Mouse (Mus musculus) midbrain, embryonic 11.5 days (tissue): Measurements from ENCODE around the gene Sbpl. TPM values are rescaled to one million over a fixed set of nuclear protein-coding genes. Genes with fewer than 3 reads are reported as not detected.

ENCODE experiments used
- ATAC-seq: fragments of 200-750 bp; cut with Nextera tagmentation; 2 replicates; pipeline ENCODE4 v1.8.0; 2017; ENCODE audit warnings: moderate TSS enrichment, moderate library complexity; ENCODE audit not compliant: low FRiP score
- DNase-seq: peaks from one replicate; pipeline ENCODE4 v3.0.0; 2015; ENCODE audit warnings: low spot score; ENCODE audit errors: missing footprints
- H3K27ac ChIP-seq: fragments of 300-500 bp; sonication (generic); 2 replicates; pipeline ENCODE4 v1.5.1; 2014; ENCODE audit warnings: low read depth, low read length
- H3K27me3 ChIP-seq: fragments of 300-500 bp; sonication (generic); 2 replicates; pipeline ENCODE4 v1.6.1; 2014; ENCODE audit warnings: mild to moderate bottlenecking, low read length, moderate library complexity, mixed read lengths; ENCODE audit not compliant: control insufficient read depth, insufficient read depth
- H3K36me3 ChIP-seq: fragments of 300-500 bp; sonication (generic); 2 replicates; pipeline ENCODE4 v1.6.1; 2014; ENCODE audit warnings: mild to moderate bottlenecking, low read length, moderate library complexity, mixed read lengths; ENCODE audit not compliant: control insufficient read depth, insufficient read depth
- H3K4me1 ChIP-seq: fragments of 300-500 bp; sonication (generic); 2 replicates; pipeline ENCODE4 v1.6.1; 2014; ENCODE audit warnings: low read length; ENCODE audit not compliant: control insufficient read depth, insufficient read depth
- H3K4me2 ChIP-seq: fragments of 300-500 bp; sonication (generic); 2 replicates; pipeline ENCODE4 v1.6.1; 2014; ENCODE audit warnings: mild to moderate bottlenecking, moderate library complexity
- H3K4me3 ChIP-seq: fragments of 300-500 bp; sonication (generic); 2 replicates; pipeline ENCODE4 v1.5.1; 2014; ENCODE audit warnings: low read depth, low read length
- H3K9ac ChIP-seq: fragments of 300-500 bp; sonication (generic); 2 replicates; pipeline ENCODE4 v1.6.1; 2014; ENCODE audit warnings: low read length
- H3K9me3 ChIP-seq: fragments of 300-500 bp; sonication (generic); 2 replicates; pipeline ENCODE4 v1.6.1; 2016; ENCODE audit warnings: low read length; ENCODE audit not compliant: control insufficient read depth
- WGBS: fragments of 180-500 bp; shearing (Covaris S2); extraction: QIAGEN DNeasy Blood & Tissue Kit; methylation state at CpG from one replicate; pipeline ENCODE4 v1.1.7; 2014; 5-methylcytosine and 5-hydroxymethylcytosine counted together
- polyA plus RNA-seq: library from polyadenylated mRNA; unstranded; fragments of >200 nt; fragmentation: Nextera tagmentation; extraction: Ambion mirVana; gene quantifications from 2 replicates; pipeline ENCODE4 v1.2.1, GENCODE M21; 2014

Gene Sbpl
- not detected in 2 replicates for polyA plus RNA-seq

DNA sequence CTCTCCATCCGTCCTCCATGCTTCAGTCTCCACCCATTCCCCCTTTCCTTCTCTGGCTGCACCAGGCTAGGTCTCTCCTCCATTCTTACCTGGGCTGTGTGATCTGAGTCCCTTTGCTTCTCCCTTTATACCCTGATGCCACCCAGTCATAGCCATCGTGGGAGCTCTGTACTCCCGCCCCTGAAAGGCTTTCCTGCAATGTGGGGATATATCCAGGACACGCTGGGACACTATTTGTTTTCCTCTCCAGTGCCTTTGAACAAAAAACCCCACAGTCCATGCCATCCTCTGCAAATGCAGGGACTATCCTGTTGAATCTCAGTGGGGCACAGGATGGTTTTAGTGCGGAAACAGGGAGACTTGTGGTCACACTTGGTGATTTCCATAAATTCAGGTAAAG lies at the start of gene Sbpl:
TSS of gene Sbpl (minus strand) at position 101 of the 400 bp plus-strand sequence.
- Histone ChIP-seq H3K27me3 (no peaks in the 10 kb centered on the region), H3K27ac (no peak within 1 kb of the TSS), H3K9ac (no peak within 1 kb of the TSS), H3K9me3 (no peaks in the 10 kb centered on the region), H3K4me3 (no peak within 1 kb of the TSS), H3K36me3 (no peaks in the 10 kb centered on the region), H3K4me2 (no peak within 1 kb of the TSS), H3K4me1 (no peaks in the 10 kb centered on the region)
- ATAC-seq (no peak), DNase-seq (no peak)
- 63% methylated on average over 5 of the region's 5 CpGs for WGBS

DNA sequence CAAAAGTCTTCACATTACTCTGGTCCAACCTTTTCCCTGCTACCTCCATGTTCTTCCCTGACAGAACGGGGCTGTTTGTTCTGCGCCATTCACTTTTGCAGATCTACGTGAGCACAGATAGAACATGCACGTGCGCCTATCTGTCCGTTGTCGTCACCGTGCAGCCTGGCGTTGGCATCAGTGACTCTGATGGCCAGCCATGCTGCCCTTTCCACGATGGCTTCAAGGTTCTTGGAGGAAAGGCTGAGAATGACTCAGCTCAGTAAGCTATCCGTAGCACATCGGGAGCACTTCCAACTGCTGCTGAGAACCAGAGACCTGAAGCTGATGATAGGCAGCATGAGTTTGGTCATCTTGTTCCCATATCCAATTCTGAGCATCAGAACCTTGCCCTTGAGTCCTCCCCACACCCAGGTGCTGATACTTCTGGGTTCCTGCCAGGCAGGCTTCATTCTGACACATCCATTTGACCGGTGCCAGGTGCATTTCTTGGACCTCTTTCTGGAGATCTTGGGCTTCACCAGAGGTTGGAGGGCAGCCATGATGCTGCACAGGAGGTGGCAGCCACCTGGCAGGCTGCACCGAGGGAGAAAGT lies 49.1 kb upstream of the Sbpl start:
- Histone ChIP-seq H3K4me1 (no peaks in the 10 kb centered on the region), H3K27ac (no peak overlapping the region), H3K4me3 (no peak overlapping the region), H3K4me2 (no peak overlapping the region), H3K9ac (no peak overlapping the region), H3K27me3 (no peaks in the 10 kb centered on the region), H3K36me3 (no peaks in the 10 kb centered on the region), H3K9me3 (no peaks in the 10 kb centered on the region)
- WGBS: 90% methylated on average over 14 of the region's 14 CpGs
- ATAC-seq: no peak
- DNase-seq: no peak

DNA sequence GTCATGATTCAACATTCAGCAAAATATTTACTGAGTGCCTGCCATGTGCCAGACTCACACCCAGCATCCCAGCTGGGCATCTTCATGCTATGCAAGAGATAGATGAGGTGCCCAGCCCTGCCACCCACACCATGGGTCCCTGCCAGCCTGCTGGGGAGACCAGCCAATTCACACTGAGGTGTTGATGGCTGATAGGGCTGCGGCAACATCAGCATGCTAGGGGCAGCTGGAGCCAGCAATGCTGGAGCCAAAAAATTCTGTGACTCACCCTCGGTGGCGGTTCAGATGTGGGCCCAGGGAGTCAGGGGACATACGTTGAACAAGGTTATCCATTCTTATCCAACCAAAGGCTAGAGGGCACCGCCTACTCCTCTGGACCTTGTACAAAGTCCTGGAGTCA lies 45.3 kb upstream of the Sbpl start:
- Histone ChIP-seq H3K9ac (no peak overlapping the region), H3K36me3 (no peaks in the 10 kb centered on the region), H3K4me3 (no peak overlapping the region), H3K27ac (no peak overlapping the region), H3K27me3 (no peaks in the 10 kb centered on the region), H3K4me1 (no peaks in the 10 kb centered on the region), H3K4me2 (no peak overlapping the region), H3K9me3 (no peaks in the 10 kb centered on the region)
- 81% methylated on average over 5 of the region's 5 CpGs for WGBS
- DNase-seq (no peak), ATAC-seq (no peak)

DNA sequence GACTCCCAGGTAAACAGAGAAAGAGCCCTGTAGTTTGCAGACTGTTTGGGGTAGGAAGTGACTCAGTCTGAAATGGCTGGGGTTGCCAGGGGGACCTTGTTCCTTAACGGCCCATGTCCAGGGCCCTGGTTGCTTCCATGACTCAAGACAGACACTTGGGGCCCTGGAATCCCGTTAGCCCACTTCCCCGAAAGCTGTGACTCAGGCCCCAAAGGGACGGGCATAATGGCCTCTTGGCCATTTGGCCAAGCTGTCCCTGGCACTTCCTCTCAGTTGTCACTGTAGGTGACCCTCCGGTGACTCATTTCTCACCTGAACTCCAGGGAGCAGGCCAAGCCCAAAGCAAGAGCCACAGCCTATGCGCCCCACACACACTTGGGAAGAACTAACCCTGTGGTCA lies 43.3 kb upstream of the Sbpl start:
- no peak overlapping the region for H3K9ac ChIP-seq
- no peaks in the 10 kb centered on the region for H3K9me3 ChIP-seq
- no peaks in the 10 kb centered on the region for H3K36me3 ChIP-seq
- 78% methylated on average over 6 of the region's 6 CpGs for WGBS
- no peak for ATAC-seq
- H3K27ac ChIP-seq: no peak overlapping the region
- H3K4me1 ChIP-seq: 0 out of 2 replicates have a peak, but pooled peaks cover 3% of the 10 kb centered on the region
- H3K27me3 ChIP-seq: no peaks in the 10 kb centered on the region
- H3K4me2 ChIP-seq: no peak overlapping the region
- no peak for DNase-seq
- no peak overlapping the region for H3K4me3 ChIP-seq

DNA sequence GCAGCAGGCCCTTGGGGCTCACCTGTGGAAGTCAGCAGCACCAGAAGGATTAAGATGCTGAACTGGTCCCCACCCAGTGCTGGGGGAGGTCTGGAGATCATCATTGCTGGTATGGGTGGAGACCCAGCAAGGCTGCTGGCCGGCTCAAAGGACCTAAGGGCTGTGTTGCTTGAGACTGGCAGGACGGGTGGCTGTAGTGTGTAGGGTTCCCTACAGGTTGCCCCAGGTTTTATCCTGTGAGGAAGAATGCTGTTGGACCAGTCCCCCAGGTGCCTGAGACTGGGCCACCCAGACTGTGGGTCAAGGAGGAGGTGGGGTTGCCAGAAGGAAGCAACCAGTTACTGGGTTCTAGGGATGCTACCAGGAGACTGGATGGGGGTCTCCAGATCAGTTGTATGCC lies 42.8 kb upstream of the Sbpl start, which contains the start of gene Prss22:
TSS of gene Prss22 (minus strand) at position 200 of the 400 bp plus-strand sequence.
- Histone ChIP-seq H3K9ac (no peak within 1 kb of the TSS), H3K27ac (no peak within 1 kb of the TSS), H3K4me2 (no peak within 1 kb of the TSS), H3K9me3 (no peaks in the 10 kb centered on the region), H3K4me3 (no peak within 1 kb of the TSS), H3K4me1 (0 out of 2 replicates have a peak, but pooled peaks cover 3% of the 10 kb centered on the region), H3K36me3 (no peaks in the 10 kb centered on the region), H3K27me3 (no peaks in the 10 kb centered on the region)
- 71% methylated on average over 2 of the region's 2 CpGs for WGBS
- no peak for DNase-seq
- no peak for ATAC-seq

DNA sequence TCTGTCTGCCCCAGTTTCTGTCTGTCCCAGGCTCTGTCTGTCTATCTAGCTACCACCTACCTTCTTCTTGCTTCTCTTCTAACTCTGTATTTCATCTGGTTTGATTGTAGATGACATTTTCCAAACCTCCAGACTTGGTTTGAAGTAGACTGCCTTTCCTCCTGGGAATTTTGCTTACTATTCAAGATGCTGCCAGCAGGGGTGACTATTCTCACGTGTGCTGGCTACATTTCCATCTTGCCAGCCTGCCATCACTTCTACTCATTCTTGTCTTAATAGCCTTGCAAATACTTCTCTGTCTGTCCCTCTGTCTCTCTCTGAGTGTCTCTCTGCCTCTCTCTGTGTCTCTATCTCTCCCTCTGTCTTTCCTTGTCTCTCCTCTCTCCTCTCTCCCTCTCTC lies 40.3 kb upstream of the Sbpl start:
- Histone ChIP-seq H3K27ac (no peak overlapping the region), H3K27me3 (no peaks in the 10 kb centered on the region), H3K4me2 (no peak overlapping the region), H3K4me1 (peaks cover 4% of the 10 kb centered on the region; the same call in 1 of the 2 replicates), H3K4me3 (no peak overlapping the region), H3K9ac (no peak overlapping the region), H3K9me3 (no peaks in the 10 kb centered on the region), H3K36me3 (no peaks in the 10 kb centered on the region)
- 35% methylated on average over 1 of the region's 1 CpGs for WGBS
- DNase-seq (no peak), ATAC-seq (no peak)

DNA sequence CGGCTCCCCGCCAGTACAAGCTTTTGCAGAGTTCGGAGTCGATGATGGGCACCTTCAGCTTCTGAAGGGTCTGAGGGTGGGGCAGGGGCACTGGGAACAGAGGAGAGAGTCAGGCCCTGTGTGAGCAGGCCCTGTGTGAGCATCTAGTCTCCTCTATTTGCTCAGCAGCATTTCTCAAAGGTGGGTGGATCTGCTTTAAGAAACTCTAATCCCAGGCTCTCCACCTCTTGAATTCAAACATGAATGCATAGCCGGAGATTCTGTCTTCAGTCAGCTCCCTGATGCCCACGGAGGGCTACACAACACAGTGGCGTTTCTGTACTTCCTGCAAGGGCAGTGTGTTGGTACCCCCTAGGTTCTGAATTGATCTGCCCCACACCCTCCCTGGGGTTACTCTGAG lies 39.6 kb upstream of the Sbpl start:
- no peak for DNase-seq
- WGBS: 71% methylated on average over 7 of the region's 7 CpGs
- no peak overlapping the region for H3K4me3 ChIP-seq

DNA sequence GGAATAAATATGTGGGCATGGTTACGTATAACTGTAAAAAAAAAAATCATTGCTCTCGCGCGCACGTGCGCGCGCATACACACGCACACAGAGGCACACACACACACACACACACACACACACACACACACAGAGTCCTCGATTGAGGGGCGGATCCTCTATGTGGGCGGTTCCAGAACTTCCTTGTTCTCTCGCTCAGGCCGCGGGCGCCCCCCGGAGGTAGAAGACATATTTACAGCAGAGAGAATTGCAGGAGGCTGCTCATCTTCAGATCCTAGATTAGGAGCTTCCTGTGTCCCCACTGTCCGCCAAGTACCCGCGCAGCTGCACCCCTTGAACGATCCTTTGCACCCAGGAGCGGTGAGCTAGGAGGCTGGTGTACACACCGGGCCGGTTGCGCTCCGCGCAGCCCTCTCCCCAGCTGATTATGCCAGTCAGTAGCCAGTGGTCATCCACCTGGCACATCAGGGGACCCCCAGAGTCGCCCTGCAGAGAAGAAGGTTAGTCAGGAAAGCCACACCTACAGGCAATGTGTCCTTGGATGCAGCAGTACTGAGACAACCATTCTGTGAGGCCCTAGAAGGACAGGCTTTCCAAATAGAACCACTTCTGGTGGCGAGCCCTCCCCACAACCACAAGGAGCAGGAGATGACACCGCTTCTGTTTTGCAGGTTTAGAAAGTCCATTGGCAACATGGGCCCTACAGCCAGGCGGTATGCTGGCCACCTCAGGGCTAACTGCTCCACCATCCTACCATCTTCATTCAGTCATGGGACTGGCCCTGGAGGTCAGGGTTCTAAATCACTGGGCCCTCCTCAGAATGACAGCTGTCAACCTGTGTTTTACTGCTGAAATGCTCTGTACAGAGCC lies 38.7 kb upstream of the Sbpl start:
- ATAC-seq: peak; percentile 87
- peak; percentile 99 for DNase-seq
- H3K4me1 ChIP-seq: peaks cover 6% of the 10 kb centered on the region; the same call in 1 of the 2 replicates
- no peaks in the 10 kb centered on the region for H3K9me3 ChIP-seq
- H3K4me3 ChIP-seq: no peak overlapping the region; the same call in 1 of the 2 replicates
- H3K9ac ChIP-seq: peak overlapping the region; percentile 59
- no peaks in the 10 kb centered on the region for H3K27me3 ChIP-seq
- no peak overlapping the region for H3K27ac ChIP-seq
- H3K4me2 ChIP-seq: peak overlapping the region; percentile 35
- WGBS: 10% methylated on average over 31 of the region's 31 CpGs
- H3K36me3 ChIP-seq: no peaks in the 10 kb centered on the region

More for the DNA sequence above, 39.6 kb upstream of the Sbpl start:
- no peaks in the 10 kb centered on the region for H3K27me3 ChIP-seq
- no peak overlapping the region for H3K27ac ChIP-seq
- H3K9ac ChIP-seq: no peak overlapping the region; the same call in 1 of the 2 replicates
- no peak overlapping the region for H3K4me2 ChIP-seq
- H3K9me3 ChIP-seq: no peaks in the 10 kb centered on the region
- H3K4me1 ChIP-seq: peaks cover 6% of the 10 kb centered on the region; the same call in 1 of the 2 replicates
- ATAC-seq: no peak
- no peaks in the 10 kb centered on the region for H3K36me3 ChIP-seq
